Mouse (Mus musculus) testis, adult 2 months (tissue): ENCODE data around the gene Actn4. TPM values are rescaled to one million over a fixed set of nuclear protein-coding genes. Genes with fewer than 3 reads are reported as not detected.

Experiments
- H3K27ac ChIP-seq: fragments of 200-500 bp; 2 replicates; pipeline ENCODE4 v1.5.1; 2012; ENCODE audit warnings: low read depth, low read length; ENCODE audit not compliant: control insufficient read depth, insufficient read depth
- H3K27me3 ChIP-seq: fragments of 200-500 bp; 2 replicates; pipeline ENCODE4 v1.6.1; 2012; ENCODE audit warnings: mild to moderate bottlenecking, low read length, moderate library complexity; ENCODE audit not compliant: control insufficient read depth, insufficient read depth
- H3K36me3 ChIP-seq: fragments of 200-500 bp; 2 replicates; pipeline ENCODE4 v1.6.1; 2012; ENCODE audit warnings: mild to moderate bottlenecking, low read length; ENCODE audit not compliant: control insufficient read depth, insufficient read depth
- H3K4me1 ChIP-seq: fragments of 200-500 bp; 2 replicates; pipeline ENCODE4 v1.6.1; 2012; ENCODE audit warnings: low read length; ENCODE audit not compliant: control insufficient read depth, insufficient read depth
- H3K4me3 ChIP-seq: fragments of 200-500 bp; 2 replicates; pipeline ENCODE4 v1.5.1; 2012; ENCODE audit warnings: low read depth, mild to moderate bottlenecking, low read length, moderate library complexity, mixed read lengths; ENCODE audit not compliant: control insufficient read depth
- CTCF ChIP-seq: fragments of 200-500 bp; IDR thresholded peaks from 2 replicates; pipeline ENCODE4 v1.5.1; 2012; ENCODE audit warnings: low read depth, mild to moderate bottlenecking, inconsistent platforms, low read length, moderate library complexity; ENCODE audit not compliant: control insufficient read depth, insufficient read depth, insufficient replicate concordance
- POLR2A ChIP-seq: fragments of 200-500 bp; IDR thresholded peaks from 2 replicates; pipeline ENCODE4 v1.6.1; 2012; ENCODE audit warnings: low read depth, mild to moderate bottlenecking, inconsistent platforms, low read length, moderate library complexity; ENCODE audit not compliant: control insufficient read depth
- polyA plus RNA-seq: library from polyadenylated mRNA; depleted of rRNA; stranded (reverse); fragments of >200 nt; gene quantifications from 2 replicates; pipeline ENCODE4 v1.2.3, GENCODE M21; 2012

Actn4 gene
- polyA plus RNA-seq, 1 experiment = 73.9 TPM

- Histone ChIP-seq H3K27me3 (no peaks in the 10 kb centered on the region), H3K4me1 (peaks cover 8% of the 10 kb centered on the region), H3K36me3 (no peaks in the 10 kb centered on the region; the same call in 1 of the 2 replicates), H3K4me3 (no peak overlapping the region), H3K27ac (no peak overlapping the region)
- TF ChIP-seq POLR2A = no peak
- TF ChIP-seq CTCF = no peak; the same call in 1 of the 2 replicates
These were observed 40.2 kb downstream of the Actn4 start for GRCm38 (mm10) chr7:28921722-28922465.

- peaks cover 8% of the 10 kb centered on the region for H3K4me1 ChIP-seq
- H3K27ac ChIP-seq = no peak overlapping the region
- H3K36me3 ChIP-seq = no peaks in the 10 kb centered on the region; the same call in 1 of the 2 replicates
- TF ChIP-seq CTCF = no peak
- TF ChIP-seq POLR2A = no peak
- H3K27me3 ChIP-seq = no peaks in the 10 kb centered on the region
- no peak overlapping the region for H3K4me3 ChIP-seq
These were observed 41.0 kb downstream of the Actn4 start for GRCm38 (mm10) chr7:28921178-28921577.

GRCm38 (mm10) chr7:28919815-28920214, 42.3 kb downstream of the Actn4 start:
- Histone ChIP-seq H3K4me1 (peaks cover 5% of the 10 kb centered on the region), H3K27ac (no peak overlapping the region; the same call in 1 of the 2 replicates), H3K27me3 (no peaks in the 10 kb centered on the region), H3K36me3 (no peaks in the 10 kb centered on the region; the same call in 1 of the 2 replicates), H3K4me3 (no peak overlapping the region)
- no peak for TF ChIP-seq CTCF
- no peak for TF ChIP-seq POLR2A

GRCm38 (mm10) chr7:28918540-28918939, 43.6 kb downstream of the Actn4 start:
- H3K4me3 ChIP-seq = no peak overlapping the region
- no peak overlapping the region for H3K27ac ChIP-seq
- H3K27me3 ChIP-seq = no peaks in the 10 kb centered on the region
- TF ChIP-seq POLR2A (no peak), CTCF (no peak)
- H3K4me1 ChIP-seq = no peaks in the 10 kb centered on the region; the same call in 1 of the 2 replicates
- no peaks in the 10 kb centered on the region; the same call in 1 of the 2 replicates for H3K36me3 ChIP-seq

GRCm38 (mm10) chr7:28917503-28918426, 44.4 kb downstream of the Actn4 start:
- Histone ChIP-seq H3K36me3 (no peaks in the 10 kb centered on the region; the same call in 1 of the 2 replicates), H3K27me3 (no peaks in the 10 kb centered on the region), H3K27ac (peak overlapping the region; percentile 5; the same call in 1 of the 2 replicates), H3K4me3 (no peak overlapping the region), H3K4me1 (no peaks in the 10 kb centered on the region; the same call in 1 of the 2 replicates)
- no peak for TF ChIP-seq POLR2A
- no peak for TF ChIP-seq CTCF

GRCm38 (mm10) chr7:28916491-28916890, 45.6 kb downstream of the Actn4 start:
- H3K4me3 ChIP-seq = no peak overlapping the region
- TF ChIP-seq CTCF (no peak), POLR2A (no peak)
- H3K27ac ChIP-seq = no peak overlapping the region
- H3K36me3 ChIP-seq = no peaks in the 10 kb centered on the region; the same call in 1 of the 2 replicates
- no peaks in the 10 kb centered on the region for H3K27me3 ChIP-seq
- H3K4me1 ChIP-seq = no peaks in the 10 kb centered on the region; the same call in 1 of the 2 replicates

GRCm38 (mm10) chr7:28913171-28913570, 49.0 kb downstream of the Actn4 start:
- Histone ChIP-seq H3K36me3 (peaks cover 2% of the 10 kb centered on the region), H3K27me3 (no peaks in the 10 kb centered on the region), H3K4me3 (no peak overlapping the region), H3K4me1 (no peaks in the 10 kb centered on the region), H3K27ac (no peak overlapping the region)
- TF ChIP-seq POLR2A (no peak), CTCF (no peak)
